Mouse (Mus musculus): Measurements from ENCODE around the gene Ntn5.

GRCm38 (mm10) chr7:45742338-45742737 is 58.5 kb downstream of the Ntn5 start:
- TF ChIP-seq CTCF (conservative IDR thresholded peaks at IDR 0.05 in 1 of 2, IDR thresholded peaks at IDR 0.05 in 1 of 2; ENCODE audit: low read depth in 2 of 2, low read length in 2 of 2) (peak in 1 of 2 experiments; percentile 74; a peak in 2 of 4 replicates), MAX (IDR thresholded peaks at IDR 0.05; ENCODE audit: low read length) (peak; percentile 74), CHD1 (IDR thresholded peaks at IDR 0.05; ENCODE audit: low read depth, low read length) (no peak), PAX5 (IDR thresholded peaks at IDR 0.05; ENCODE audit: low read length) (no peak), USF1 (IDR thresholded peaks at IDR 0.05; ENCODE audit: low read depth, low read length) (no peak), CHD2 (IDR thresholded peaks at IDR 0.05; ENCODE audit: low read length) (no peak), TCF12 (IDR thresholded peaks at IDR 0.05; ENCODE audit: low read depth, low read length) (no peak), MAZ (IDR thresholded peaks at IDR 0.05; ENCODE audit: low read depth, low read length) (peak; percentile 76; the same call in 1 of the 2 replicates), JUN (IDR thresholded peaks at IDR 0.05; ENCODE audit: insufficient read depth, low read depth, low read length) (no peak)

All from CH12.LX (cell line).